Mouse (Mus musculus): Measurements from ENCODE around the gene Ftl1.
"Not testable (repeated sequence)": the region's sequence is repeated elsewhere in the genome, so short reads cannot be mapped to it uniquely, and the experiment has no call there.

GRCm38 (mm10) chr7:45462868-45463267, 3.2 kb upstream of the Ftl1 start:
- not testable (repeated sequence) for TF ChIP-seq ZC3H11A (IDR thresholded peaks at IDR 0.05; ENCODE audit: borderline replicate concordance, low read depth, low read length); CHD2 (IDR thresholded peaks at IDR 0.05; ENCODE audit: low read depth, low read length); HCFC1 (IDR thresholded peaks at IDR 0.05; ENCODE audit: borderline replicate concordance, insufficient read depth, low read length)
